Mouse (Mus musculus) retina, postnatal 7 days (tissue): ENCODE data around the gene Ostc.

ENCODE experiments used
- DNase-seq: peaks from one replicate; pipeline ENCODE4 v3.0.0-alpha.2; 2012; ENCODE audit warnings: low read depth, low spot score

The Ostc gene

DNA sequence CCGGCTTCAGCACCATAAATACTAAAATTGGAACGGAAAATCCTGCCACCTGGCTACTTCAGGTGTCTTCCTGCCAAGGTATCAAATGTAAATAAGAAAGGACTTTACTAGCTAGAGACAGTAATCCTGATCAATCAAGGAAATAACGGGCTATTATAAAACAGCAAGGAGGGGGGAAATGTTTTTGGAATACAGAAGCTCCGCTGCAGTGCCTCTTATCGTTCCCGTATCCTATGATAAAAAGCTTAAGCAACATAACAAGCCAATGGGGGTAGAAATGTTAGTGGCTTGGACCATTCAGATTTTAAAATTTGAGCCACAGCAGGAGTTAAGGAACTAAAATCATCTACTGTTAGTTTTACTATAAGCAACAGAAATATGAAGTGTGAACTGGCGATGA, 859 bp upstream of the Ostc start:
- DNase-seq = no peak

DNA sequence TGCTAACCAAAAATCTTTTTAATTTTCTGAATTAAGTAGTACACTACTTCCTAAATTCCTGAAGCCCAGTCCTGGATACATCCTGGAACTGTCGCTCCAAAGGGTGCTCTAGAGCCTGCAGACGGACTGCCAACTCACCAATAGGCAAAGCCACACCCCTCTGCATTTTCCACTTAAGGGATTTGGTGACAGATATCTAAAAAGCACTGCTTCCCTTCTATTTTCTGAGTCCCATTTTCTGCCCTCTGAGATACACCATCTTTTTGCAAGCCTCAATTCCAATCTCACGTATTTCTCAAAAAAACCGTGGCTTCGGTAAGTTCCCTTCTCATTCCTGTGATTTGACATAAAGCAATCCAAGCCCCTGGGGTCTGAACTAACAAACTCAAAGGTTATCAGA, 715 bp downstream of the Ostc start:
- DNase-seq = no peak

DNA sequence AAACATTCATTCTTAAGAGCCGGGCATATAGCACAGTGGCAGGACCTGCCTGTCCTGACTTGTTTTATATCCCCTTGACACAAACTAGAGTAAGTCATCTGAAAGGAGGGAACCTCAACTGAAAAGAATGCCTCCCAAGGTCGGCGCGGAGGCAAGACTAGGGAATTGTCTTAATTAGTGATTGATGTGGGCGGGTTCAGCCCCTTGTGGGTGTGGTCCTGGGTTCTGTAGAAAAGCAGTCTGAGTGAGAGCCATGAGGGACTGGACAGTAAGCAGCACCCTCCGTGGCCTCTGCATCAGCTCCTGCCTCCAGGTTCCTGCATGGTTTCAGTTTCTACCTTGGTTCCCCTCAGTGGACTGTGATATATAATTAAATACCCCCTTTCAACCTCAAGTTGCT, 7.0 kb downstream of the Ostc start:
- DNase-seq = no peak

DNA sequence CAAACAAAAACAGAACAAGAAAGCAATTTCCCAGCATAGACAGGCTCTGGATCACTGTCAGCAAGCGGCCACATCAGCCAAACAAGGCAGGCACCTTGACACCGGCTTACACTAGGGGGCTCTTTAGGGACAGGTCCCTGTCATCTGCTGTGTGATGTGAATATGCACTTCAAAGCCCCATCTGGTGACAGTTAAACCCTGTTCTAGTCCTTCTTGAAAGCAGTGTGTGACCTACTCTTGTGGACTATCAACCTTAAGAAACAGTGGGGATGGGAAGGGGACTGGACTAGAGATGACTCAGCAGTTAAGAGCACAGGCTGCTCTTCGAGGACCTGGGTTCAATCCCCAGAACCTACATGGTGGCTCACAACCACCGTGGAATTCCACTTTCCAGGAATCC, 11.6 kb downstream of the Ostc start:
- DNase-seq = no peak

DNA sequence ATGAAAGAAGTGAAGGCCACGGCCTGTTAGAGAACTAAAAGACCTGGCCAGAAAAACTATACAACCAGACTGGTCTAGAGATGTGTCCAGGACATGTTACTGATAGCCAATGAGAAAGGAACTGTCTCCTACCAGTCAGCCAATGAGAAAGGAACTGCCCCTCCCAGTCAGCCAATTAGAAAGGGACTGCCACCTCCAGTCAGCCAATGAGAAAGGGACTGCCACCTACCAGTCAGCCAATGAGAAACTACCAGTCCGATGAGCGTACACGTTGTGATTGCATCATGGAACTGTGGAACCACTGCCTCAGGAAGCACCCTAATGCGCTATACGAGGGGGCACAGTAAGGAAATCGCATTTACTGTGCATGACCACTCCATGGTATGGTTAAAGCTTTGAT, 14.5 kb downstream of the Ostc start:
- no peak for DNase-seq

DNA sequence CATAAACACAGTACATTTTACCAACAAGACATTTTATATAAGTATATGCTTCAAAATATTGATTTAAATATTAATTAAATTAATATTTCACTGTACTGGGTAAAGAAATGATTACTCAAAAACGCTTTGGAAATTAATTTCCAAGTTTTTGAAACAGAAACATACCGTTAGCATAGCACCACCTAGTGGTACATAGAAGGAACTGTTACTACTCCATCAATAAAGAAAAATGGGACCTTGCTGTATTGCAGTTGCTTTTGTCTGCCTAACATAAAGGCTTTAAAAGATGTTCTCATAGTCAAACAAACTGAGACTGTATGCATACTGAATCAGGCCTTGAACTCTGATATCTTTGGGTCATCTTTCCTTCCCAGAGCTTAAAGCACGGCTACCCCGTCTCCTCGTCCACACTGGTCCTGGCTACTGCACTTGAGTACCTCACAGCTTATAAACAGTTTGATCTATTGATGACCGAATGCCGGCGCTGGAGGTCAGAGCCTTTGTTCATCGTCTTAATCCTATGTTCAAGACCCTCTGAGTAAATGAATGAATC, 15.1 kb downstream of the Ostc start:
- no peak for DNase-seq

DNA sequence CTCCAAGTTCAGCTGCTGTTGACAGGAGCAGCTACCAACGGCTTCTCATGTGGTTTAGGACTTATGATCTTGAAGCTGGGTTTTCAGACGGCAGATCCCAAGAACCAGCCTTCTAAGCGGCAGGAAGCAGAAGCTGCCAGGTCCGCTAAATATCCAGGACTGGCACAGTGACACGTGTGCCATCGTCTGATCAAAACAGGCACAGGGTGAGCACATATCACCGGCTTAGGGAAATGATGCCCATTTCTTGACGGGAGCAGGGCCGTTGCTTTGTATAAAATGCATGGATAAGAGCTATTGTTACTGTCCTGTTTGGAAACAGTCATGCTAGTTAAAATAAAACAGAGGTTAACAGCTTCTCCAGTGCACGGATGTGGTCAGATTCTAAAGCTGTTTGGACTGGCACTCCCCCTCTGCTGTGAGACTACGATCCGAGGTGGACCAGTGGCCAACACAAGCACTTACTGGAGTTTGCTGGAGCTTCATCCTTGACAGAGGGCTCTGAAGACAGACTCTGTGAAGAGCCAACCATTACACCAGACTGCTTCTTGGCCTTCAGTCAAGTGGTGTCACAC, 17.6 kb downstream of the Ostc start:
- no peak for DNase-seq

DNA sequence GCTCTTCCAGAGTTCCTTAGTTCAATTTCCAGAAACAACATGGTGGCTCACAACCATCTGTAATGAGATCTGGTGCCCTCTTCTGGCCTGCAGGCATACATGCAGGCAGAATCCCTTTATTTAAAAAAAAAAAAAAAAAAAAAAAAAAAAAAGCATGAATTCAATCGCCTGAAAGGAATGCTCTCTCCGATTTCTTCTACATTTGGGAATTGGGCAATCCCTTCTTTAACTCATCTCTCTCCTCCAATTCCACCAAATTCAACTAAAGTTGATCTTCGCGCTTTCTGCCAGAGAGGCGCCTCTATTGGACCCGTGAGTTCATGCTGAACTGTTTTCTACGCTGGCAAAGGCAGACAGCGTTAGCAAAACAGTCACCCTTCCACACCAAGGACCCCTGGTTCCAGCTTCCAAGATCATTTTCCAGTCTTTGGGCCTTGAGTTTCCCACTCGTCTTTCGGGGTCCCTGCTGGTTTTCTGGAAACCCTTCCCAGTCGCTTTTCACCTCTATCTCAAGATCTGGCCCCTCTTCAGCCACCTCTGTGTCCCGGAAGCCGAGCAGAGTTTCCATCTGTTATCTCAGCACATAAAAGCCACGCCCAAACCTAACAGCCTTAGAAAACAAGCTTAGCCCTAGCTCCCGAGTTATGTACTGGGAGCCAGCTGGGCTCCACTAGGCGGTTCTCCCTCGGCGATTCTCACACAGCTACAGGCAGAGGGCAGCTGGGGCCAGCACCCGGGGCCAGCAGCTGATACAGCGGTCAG, 18.2 kb downstream of the Ostc start:
- DNase-seq = no peak

DNA sequence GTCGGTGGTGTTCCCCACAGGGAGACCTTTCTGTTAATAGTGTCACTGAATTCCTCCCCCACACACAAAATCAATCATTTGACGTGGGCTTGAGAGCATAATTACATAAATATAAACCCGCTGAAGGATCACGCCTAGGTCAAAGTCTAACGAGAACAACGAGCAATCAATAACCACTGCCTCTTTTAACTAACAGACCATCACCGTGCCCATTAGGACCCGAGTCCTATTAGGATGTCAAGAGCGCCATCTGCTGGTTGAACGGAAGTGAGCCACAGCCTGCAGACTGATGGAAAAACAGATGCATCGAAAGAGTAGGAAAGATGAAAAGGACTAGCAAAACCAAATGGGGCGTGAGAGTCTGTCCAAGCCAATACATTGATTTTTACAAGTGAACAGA, 19.6 kb downstream of the Ostc start:
- DNase-seq = peak; percentile 74

DNA sequence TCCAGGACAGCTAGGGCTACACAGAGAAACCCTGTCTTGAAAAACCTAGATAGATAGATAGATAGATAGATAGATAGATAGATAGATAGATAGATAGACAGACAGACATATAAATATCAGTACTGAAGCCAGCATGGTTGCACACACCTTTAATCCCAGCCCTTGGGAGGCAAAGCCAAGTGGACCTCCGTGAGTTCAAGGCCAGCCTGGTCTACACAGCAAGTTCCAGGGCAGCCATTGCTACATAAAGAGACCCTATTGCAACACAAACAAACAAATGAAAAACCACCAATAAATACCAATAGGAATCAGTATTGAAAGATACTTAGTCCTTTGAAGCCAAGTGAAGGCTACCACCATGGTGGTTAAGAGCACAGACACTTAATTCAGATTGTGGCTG, 22.2 kb downstream of the Ostc start:
- DNase-seq = no peak

DNA sequence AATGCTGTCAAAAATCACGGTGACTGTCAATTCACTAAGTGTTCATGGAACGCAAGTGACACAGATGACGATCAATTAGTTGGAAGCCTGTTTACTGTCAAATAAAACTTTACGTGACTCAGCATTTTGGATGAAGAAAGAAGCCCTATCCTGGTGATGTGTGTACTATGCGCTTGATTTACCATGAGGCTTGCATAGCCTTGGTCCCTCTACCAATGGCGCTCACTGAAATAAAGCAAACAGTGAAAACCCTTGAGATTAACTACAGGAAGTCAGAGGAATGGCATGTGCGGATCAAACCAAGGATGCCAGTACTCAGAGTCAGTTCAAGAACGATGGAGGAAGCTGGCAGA, 24.3 kb downstream of the Ostc start:
- DNase-seq = no peak

DNA sequence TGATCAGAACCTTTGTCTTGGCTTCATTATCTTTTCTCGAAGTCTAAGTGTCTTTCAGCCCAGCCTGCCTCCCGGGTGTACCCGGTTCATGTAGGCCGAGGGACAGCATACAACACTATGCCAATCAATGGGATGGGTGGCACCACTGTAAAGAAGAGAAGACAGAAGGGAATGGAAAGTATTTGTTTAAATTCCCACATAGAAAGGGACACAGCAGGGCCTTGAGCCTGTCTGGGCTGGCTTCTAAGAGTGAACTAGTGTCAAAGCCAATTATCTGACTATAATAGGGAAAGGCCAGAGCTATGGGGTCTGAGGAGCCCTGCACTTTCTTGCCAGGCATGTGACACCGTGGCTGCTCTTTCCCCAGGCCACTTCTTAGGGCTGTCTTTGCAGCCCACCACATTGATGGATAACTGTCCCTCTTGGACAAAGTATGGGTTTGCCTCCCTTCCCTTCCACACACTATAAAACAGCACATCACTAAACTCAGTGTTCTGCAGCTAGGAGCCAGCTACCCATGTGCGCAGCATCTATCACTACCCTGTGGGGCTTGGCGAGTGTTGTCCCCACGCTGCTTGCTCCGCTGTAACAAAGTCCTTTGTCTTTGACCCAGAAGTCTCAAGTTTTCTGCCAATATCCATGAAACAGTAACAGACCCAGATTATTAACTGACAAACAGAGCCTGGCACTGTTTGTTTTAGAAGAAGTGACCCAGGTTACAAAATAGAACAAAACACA, 24.8 kb downstream of the Ostc start:
- no peak for DNase-seq

DNA sequence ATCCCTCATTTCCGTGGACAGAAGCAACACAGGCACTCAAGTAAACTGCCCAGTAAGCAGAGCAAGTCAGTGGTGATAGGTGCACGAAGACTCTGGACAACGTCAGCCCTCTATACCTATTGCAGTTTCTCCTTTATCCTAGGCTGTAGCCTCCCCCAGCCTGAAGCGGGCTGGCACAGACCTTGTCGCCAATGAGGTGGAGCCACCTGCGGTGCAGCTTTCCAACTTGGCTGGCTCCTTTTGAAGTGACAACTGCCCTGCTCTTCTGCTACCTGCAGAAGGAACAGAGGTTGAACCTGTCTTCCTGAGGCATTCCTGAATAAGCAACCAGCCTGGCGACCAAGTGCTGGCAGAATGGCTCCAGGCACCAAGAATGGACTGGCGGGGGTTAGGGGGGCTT, 25.4 kb downstream of the Ostc start:
- DNase-seq = no peak

DNA sequence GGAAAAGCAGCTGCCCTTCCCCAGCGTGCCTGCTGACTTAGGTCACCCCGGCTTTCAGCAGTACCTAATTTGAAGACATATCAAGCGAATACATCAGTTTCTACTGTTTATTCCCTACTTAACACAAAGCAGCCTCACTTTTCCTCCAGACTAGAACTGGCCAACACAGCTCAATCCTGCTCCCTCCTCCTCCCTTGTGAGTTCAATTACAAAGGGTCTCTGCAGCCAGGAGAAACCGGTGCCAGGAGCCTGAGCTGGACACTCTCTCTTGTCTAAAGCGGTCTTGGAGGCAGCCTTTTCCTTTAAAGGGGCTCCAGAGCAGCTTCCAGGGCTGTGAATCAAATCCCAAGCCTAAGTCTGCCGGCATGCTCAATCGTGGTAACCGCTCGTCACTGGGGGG, 27.1 kb downstream of the Ostc start:
- DNase-seq = no peak

DNA sequence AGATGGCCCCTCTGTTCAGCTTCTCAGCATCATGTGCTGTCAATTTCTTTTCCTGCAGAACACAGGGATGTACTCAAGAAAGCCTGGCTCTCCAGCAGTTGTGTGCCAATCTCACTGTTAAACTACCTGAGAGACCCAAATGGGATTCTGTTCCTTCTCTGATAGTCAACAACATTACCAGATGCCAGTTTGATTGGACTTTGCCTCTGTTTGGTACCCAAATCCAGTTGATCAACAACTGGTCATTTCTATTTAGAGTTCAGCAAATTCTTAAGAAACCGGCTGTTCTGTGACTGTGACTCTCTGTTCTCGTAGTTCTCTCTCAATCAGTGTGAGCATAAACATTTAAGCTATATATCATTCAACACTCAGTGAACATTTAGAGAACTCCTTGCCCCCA, 28.0 kb downstream of the Ostc start:
- no peak for DNase-seq

DNA sequence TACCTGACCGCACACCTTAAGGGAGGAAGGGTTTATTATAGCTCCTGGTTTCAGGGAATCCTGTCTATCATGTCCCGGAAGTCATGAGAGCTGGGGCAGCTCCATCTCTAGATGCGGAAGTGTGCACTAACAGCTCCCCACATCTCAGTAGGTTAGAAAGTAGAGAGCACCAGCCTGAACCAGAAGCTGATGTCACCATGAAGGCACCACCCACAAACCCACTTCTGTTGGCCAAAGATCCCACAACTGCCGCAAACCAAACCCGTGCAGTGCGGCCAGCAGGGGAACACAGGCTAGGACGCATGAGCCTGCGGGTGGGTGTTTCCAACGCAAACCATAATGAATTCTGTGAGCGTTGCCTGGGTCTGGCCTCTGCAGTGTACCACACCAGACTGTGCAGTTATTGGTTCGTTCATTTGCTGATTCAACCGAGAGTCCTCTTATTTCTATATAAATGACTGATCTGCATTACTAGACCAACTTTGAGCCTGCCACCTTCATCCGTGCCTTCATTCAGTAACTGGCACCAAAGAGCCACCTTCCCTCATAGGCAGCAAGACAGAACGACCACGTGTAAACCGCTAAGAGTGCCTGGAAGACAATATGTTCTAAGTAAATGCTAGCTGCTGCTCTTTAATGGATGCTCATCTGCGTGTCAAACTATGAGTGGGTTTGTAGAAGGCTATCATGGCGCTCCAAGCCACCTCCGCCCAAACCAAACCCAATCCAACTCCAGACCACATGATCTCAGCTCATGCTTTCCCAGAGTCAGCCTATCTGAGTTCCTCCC, 31.4 kb downstream of the Ostc start:
- DNase-seq = no peak

DNA sequence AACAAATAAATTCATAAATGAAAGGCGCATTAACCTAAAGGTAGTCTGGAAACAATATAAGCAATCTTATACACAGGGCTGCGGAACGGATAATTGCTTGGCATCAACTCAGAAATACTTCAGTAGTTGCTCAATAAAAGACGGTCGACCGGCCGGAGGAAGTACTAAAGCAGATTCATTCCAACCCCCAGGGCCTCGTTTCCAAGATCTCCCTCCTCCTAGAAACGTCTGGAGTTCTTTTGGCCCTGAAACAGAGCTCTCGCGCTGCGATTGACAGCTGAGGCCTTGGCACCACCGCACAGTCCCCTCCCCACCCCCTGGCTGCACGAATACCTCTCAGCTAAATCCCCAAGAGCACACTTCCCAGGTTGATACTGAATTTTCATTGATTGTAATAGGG, 38.0 kb downstream of the Ostc start:
- no peak for DNase-seq

DNA sequence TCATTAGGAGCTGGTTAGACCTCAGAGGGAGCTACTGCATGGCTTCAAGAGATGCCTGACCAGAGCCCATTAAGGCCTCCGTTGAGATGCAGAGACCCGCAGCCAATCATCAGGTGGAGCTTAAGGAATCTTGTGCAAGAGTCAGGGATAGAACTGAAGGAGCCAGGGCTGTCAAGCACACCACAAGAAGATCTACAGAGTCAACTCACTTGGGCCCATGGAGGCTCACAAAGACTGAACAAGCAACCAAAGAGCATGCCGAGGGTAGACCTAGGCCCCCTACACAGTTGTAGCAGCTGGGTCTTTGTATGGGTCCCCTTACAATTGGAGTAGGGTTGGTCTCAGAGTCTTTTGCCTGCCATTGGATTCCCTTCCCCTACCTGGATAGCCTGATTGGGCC, 46.7 kb downstream of the Ostc start:
- DNase-seq = no peak

DNA sequence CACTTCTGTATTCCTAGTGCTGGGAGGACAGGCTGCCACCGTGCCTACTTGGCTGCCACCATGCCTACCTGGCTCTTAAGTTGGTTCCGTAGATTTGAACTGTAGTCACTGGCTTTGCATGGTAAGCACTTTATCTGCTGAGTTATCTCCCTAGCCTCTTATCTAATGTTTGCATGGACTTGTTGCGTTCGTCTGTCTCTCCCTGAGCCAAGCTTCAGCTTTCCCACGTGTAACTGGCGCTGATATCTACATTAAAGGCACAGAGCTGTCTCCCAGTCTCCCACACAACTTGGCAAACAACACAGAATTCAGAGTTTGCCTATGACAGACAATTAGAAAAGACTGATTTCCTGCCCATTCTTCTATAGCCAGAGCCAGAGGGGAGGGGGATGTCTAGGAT, 48.6 kb downstream of the Ostc start:
- DNase-seq = no peak

DNA sequence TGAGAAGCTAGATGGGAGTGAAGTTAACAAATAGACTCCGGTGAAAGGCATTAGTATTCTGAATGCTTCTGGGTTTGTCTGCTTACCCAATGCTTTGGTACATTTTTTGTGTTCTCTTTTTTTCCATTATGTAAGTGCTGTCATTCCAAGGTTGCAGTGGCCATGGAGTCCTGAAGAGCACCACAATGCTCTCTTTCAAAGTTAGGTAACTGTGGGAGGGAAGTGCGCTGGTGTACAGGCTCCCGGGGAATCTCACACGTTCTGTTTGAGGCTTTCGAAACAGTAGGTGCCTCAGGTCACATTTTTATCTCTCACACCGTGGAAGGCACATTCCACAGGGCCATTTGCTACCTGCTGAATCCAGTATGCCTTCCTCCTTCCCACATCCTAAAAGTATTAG, 59.7 kb downstream of the Ostc start:
- DNase-seq = no peak

DNA sequence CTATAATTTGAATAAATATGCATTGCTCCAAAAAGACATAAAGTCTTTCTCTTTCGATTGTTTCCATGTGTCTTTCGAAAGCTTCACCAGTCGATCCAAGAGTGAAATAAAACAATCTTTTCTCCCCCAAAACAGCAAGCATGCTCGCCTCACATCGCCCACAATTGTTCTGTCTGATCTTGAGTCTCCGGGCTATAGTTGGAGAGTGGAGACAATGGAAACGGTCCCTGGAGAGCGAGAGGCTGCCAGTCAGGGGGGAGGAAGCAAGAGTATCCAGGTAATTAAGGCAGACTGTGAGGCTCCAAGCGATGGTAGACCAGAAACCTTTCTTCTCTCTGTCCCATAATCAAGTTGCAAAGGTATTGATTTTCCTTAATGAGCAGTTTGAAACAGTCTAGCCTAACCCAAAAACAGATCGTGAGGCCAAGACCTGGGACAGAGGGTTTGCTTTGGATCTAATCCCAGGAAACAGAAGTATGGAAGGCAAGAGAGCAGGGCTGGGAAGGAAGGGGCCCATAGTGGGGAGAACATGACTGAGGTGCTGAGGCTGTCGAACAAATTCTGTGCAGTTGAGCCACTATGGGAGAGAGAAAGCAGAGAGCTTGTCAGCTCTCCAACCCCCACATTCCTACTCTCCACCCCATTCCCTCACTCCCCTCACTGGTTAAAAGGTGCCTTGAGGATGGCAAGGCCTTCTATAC, 63.0 kb downstream of the Ostc start:
- no peak for DNase-seq
